Mouse (Mus musculus) embryo, embryonic 10 days (tissue): ENCODE results near the gene Bora.
"Not testable (repeated sequence)": the region's sequence is repeated elsewhere in the genome, so short reads cannot be mapped to it uniquely, and the experiment has no call there.

Experiments
- DNase-seq: peaks from one replicate; pipeline ENCODE4 v3.0.0-alpha.2; 2015; ENCODE audit warnings: low spot score

Bora gene

GRCm38 (mm10) chr14:99046031-99046781 lies at the start of gene Bora, which contains the start of gene Mzt1:
Gene Bora (plus strand): TSS chr14:99046222.
Gene Mzt1 (minus strand): TSS chr14:99046134.
- peak; percentile 97 for DNase-seq

- no peak for DNase-seq
These were observed 35.6 kb upstream of the Bora start for GRCm38 (mm10) chr14:99010224-99010919.

- DNase-seq = no peak
These were observed 35.1 kb upstream of the Bora start for GRCm38 (mm10) chr14:99010920-99011313.

GRCm38 (mm10) chr14:99018691-99019090 lies 27.3 kb upstream of the Bora start:
- no peak for DNase-seq

- DNase-seq = peak; percentile 27
These were observed 26.8 kb upstream of the Bora start for GRCm38 (mm10) chr14:99019136-99019808.

GRCm38 (mm10) chr14:99022346-99023086 lies 23.5 kb upstream of the Bora start:
- no peak for DNase-seq

- no peak for DNase-seq
These were observed 16.0 kb upstream of the Bora start for GRCm38 (mm10) chr14:99029987-99030386.

GRCm38 (mm10) chr14:99031337-99031873 lies 14.6 kb upstream of the Bora start:
- no peak for DNase-seq

- no peak for DNase-seq
These were observed 13.4 kb upstream of the Bora start for GRCm38 (mm10) chr14:99032596-99032995.

- not testable (repeated sequence) for DNase-seq
These were observed 11.2 kb upstream of the Bora start for GRCm38 (mm10) chr14:99034851-99035250.

- DNase-seq = no peak
These were observed 10.0 kb upstream of the Bora start for GRCm38 (mm10) chr14:99036039-99036438.

GRCm38 (mm10) chr14:99037703-99038102 lies 8.3 kb upstream of the Bora start:
- DNase-seq = no peak

GRCm38 (mm10) chr14:99039308-99039707 lies 6.7 kb upstream of the Bora start:
- DNase-seq = not testable (repeated sequence)

- no peak for DNase-seq
These were observed 4.6 kb upstream of the Bora start for GRCm38 (mm10) chr14:99041416-99041815.

- DNase-seq = no peak
These were observed 2.5 kb upstream of the Bora start for GRCm38 (mm10) chr14:99043499-99043898.

- no peak for DNase-seq
These were observed 1.9 kb upstream of the Bora start for GRCm38 (mm10) chr14:99044096-99044495.

- no peak for DNase-seq
These were observed 1.3 kb upstream of the Bora start for GRCm38 (mm10) chr14:99044718-99045117.

- peak; percentile 35 for DNase-seq
These were observed 518 bp upstream of the Bora start for GRCm38 (mm10) chr14:99045378-99046030.

GRCm38 (mm10) chr14:99046782-99047181 lies 760 bp downstream of the Bora start:
- peak; percentile 24 for DNase-seq

GRCm38 (mm10) chr14:99058959-99059586 lies 13.1 kb downstream of the Bora start:
- DNase-seq = no peak

- DNase-seq = no peak
These were observed 14.6 kb downstream of the Bora start for GRCm38 (mm10) chr14:99060616-99061015.
